Mouse (Mus musculus) kidney, postnatal 0 days (tissue): ENCODE measurements around the gene Map4k2. TPM values are rescaled to one million over a fixed set of nuclear protein-coding genes. Genes with fewer than 3 reads are reported as not detected.
A peak's percentile ranks its signal among the peaks of the same experiment; 100 is the strongest.

ENCODE experiments used
- ATAC-seq: fragments of 200-750 bp; cut with Nextera tagmentation; replicated peaks from 2 replicates; pipeline ENCODE4 v1.8.0; 2017; ENCODE audit warnings: low read depth, moderate number of reproducible peaks, moderate TSS enrichment, moderate library complexity; ENCODE audit not compliant: low FRiP score
- DNase-seq: peaks from one replicate; pipeline ENCODE4 v3.0.0-alpha.2; 2016; ENCODE audit warnings: low spot score
- H3K27ac ChIP-seq: fragments of 300-500 bp; sonication (generic); 2 replicates; pipeline ENCODE4 v1.5.1; 2014; ENCODE audit warnings: mild to moderate bottlenecking
- H3K27me3 ChIP-seq: fragments of 300-500 bp; sonication (generic); 2 replicates; pipeline ENCODE4 v1.6.1; 2014; ENCODE audit warnings: low read length, mixed read lengths; ENCODE audit not compliant: insufficient read depth
- H3K36me3 ChIP-seq: fragments of 300-500 bp; sonication (generic); 2 replicates; pipeline ENCODE4 v1.6.1; 2014; ENCODE audit warnings: low read length, mixed read lengths; ENCODE audit not compliant: insufficient read depth
- H3K4me1 ChIP-seq: fragments of 300-500 bp; sonication (generic); replicated peaks from 2 replicates; pipeline ENCODE4 v1.6.1; 2014; ENCODE audit warnings: antibody characterized with exemption, low read length, mixed read lengths; ENCODE audit not compliant: insufficient read depth
- H3K4me2 ChIP-seq: fragments of 300-500 bp; sonication (generic); 2 replicates; pipeline ENCODE4 v1.6.1; 2014; ENCODE audit warnings: mild to moderate bottlenecking, low read length, moderate library complexity, mixed read lengths
- H3K4me3 ChIP-seq: fragments of 300-500 bp; sonication (generic); replicated peaks from 2 replicates; pipeline ENCODE4 v1.5.1; 2014; ENCODE audit warnings: low read depth, low read length
- H3K9ac ChIP-seq: fragments of 300-500 bp; sonication (generic); 2 replicates; pipeline ENCODE4 v1.6.1; 2014; ENCODE audit warnings: low read depth, low read length
- H3K9me3 ChIP-seq: fragments of 300-500 bp; sonication (generic); replicated peaks from 2 replicates; pipeline ENCODE4 v1.6.1; 2016; ENCODE audit warnings: low read length, inconsistent platforms, mixed read lengths
- CTCF ChIP-seq: IDR thresholded peaks from 2 replicates; pipeline ENCODE4 v1.5.1; 2016; ENCODE audit warnings: antibody characterized with exemption, low read depth, mild to moderate bottlenecking, moderate library complexity
- WGBS: fragments of 180-500 bp; shearing (Covaris S2); extraction: QIAGEN DNeasy Blood & Tissue Kit; methylation state at CpG from one replicate; pipeline ENCODE4 v1.1.7; 2014; 5-methylcytosine and 5-hydroxymethylcytosine counted together
- polyA plus RNA-seq: library from polyadenylated mRNA; unstranded; fragments of >200 nt; fragmentation: Nextera tagmentation; extraction: Ambion mirVana; gene quantifications from 2 replicates; pipeline ENCODE4 v1.2.1, GENCODE M21; 2015

Gene Map4k2
- polyA plus RNA-seq, 1 experiment from 2014 or later = 12.2 TPM

DNA sequence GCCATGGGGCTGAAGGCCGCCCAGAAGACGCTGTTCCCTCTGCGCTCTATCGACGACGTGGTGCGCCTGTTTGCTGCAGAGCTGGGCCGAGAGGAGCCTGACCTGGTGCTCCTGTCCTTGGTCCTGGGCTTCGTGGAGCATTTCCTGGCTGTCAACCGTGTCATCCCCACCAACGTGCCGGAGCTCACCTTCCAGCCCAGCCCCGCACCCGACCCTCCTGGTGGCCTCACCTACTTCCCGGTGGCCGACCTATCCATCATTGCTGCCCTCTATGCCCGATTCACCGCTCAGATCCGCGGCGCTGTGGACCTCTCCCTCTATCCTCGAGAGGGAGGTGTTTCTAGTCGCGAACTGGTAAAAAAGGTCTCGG, 5.5 kb upstream of the Map4k2 start:
- no peak; the same call in 1 of the 2 replicates for ATAC-seq

DNA sequence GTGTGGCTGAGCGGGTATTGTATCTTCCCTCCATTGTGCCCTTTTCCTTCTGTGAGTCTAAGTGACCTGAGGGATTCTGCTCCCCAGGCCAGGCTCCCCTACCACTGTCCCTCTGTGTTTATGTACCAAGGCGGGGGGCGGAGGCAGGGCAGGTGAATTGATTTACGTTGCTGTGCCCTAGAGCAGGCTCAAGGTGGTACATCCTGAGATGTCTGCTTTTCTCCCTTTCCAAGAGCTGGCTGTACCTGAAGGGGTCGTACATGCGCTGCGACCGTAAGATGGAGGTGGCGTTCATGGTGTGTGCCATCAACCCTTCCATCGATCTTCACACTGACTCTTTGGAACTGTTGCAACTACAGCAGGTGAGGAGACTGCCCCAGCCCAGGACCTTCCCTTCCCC, 4.0 kb upstream of the Map4k2 start:
- Histone ChIP-seq H3K9me3 (no peaks in the 10 kb centered on the region), H3K4me1 (peaks cover 33% of the 10 kb centered on the region), H3K9ac (peak overlapping the region; percentile 70; the same call in 1 of the 2 replicates), H3K27ac (no peak overlapping the region), H3K36me3 (peaks cover 10% of the 10 kb centered on the region; the same call in 1 of the 2 replicates), H3K4me3 (no peak overlapping the region), H3K4me2 (peak overlapping the region; percentile 74), H3K27me3 (no peaks in the 10 kb centered on the region)
- ATAC-seq (no peak), DNase-seq (no peak)
- TF ChIP-seq CTCF = no peak
- 90% methylated on average over 10 of the region's 10 CpGs for WGBS

More for the DNA sequence above, 5.5 kb upstream of the Map4k2 start:
- under 1% methylated on average over 23 of the region's 25 CpGs for WGBS
- peak; percentile 30 for DNase-seq
- Histone ChIP-seq H3K4me1 (peaks cover 29% of the 10 kb centered on the region), H3K9ac (peak overlapping the region; percentile 70), H3K27ac (peak overlapping the region; percentile 54; the same call in 1 of the 2 replicates), H3K27me3 (no peaks in the 10 kb centered on the region), H3K4me3 (peak overlapping the region; percentile 63), H3K4me2 (peak overlapping the region; percentile 74), H3K9me3 (no peaks in the 10 kb centered on the region), H3K36me3 (peaks cover 10% of the 10 kb centered on the region; the same call in 1 of the 2 replicates)
- TF ChIP-seq CTCF = no peak

DNA sequence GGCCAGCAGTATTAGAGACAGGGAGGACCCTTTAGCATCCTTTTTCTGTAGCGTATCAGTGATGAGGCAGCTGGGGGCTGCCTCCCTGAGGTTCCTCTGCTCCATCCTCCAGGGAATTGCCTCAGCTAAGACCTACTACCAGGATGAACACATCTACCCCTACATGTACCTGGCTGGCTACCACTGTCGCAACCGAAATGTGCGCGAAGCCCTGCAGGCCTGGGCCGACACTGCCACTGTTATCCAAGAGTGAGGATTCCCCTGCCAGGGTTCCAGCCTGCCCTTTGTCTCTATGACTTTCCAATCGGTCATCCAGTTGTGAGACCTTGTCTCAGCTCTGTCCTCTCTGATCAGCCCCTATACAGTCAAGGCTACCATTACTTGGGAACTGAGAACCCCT, 2.8 kb upstream of the Map4k2 start:
- DNase-seq (no peak), ATAC-seq (no peak)
- no peak for TF ChIP-seq CTCF
- Histone ChIP-seq H3K9ac (no peak overlapping the region), H3K4me2 (no peak overlapping the region), H3K9me3 (no peaks in the 10 kb centered on the region), H3K4me1 (peaks cover 34% of the 10 kb centered on the region), H3K4me3 (no peak overlapping the region), H3K27ac (no peak overlapping the region), H3K27me3 (no peaks in the 10 kb centered on the region), H3K36me3 (peaks cover 10% of the 10 kb centered on the region; the same call in 1 of the 2 replicates)
- over 99% methylated on average over 7 of the region's 7 CpGs for WGBS

DNA sequence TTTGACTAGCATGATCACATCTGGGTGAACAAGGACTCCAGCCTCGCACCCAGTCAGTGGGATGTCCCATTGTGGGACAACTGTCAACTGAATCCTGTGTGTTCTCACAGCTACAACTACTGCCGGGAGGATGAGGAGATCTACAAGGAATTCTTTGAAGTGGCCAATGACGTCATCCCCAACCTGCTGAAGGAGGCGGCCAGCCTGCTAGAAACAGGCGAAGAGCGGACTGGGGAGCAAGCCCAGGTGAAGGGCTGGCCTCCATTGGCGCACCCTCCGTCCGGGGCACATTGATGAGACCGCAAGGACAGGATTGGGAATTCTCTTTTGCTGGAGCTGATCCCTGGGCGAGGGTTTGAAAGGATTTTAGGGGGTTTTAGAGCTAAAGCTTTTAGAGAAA, 2.2 kb upstream of the Map4k2 start:
- 88% methylated on average over 11 of the region's 11 CpGs for WGBS
- Histone ChIP-seq H3K27me3 (no peaks in the 10 kb centered on the region), H3K4me1 (peaks cover 34% of the 10 kb centered on the region), H3K4me2 (no peak overlapping the region), H3K9me3 (no peaks in the 10 kb centered on the region), H3K4me3 (no peak overlapping the region), H3K27ac (no peak overlapping the region), H3K36me3 (peaks cover 10% of the 10 kb centered on the region; the same call in 1 of the 2 replicates), H3K9ac (no peak overlapping the region)
- no peak for ATAC-seq
- no peak for TF ChIP-seq CTCF
- no peak for DNase-seq

DNA sequence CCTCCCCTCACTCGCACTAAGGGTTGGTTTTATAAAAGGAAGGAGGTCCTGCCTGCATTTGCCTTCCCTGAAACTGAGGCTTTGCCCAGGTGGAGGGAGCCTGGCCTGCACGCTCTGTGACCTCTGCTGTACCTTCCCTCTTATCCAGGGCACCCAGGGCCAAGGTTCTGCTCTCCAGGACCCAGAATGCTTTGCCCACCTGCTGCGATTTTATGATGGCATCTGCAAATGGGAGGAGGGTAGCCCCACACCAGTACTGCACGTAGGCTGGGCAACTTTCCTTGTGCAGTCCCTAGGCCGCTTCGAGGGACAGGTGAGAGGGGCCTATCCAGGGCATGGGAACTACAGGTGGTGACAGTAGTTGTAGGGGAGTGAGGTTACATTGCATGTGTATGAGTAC, 1.7 kb upstream of the Map4k2 start:
- no peak for ATAC-seq
- no peak for DNase-seq
- H3K9ac ChIP-seq = no peak overlapping the region
- peaks cover 10% of the 10 kb centered on the region; the same call in 1 of the 2 replicates for H3K36me3 ChIP-seq
- H3K27me3 ChIP-seq = no peaks in the 10 kb centered on the region
- H3K9me3 ChIP-seq = no peaks in the 10 kb centered on the region
- H3K4me2 ChIP-seq = no peak overlapping the region
- WGBS = 93% methylated on average over 6 of the region's 6 CpGs
- H3K27ac ChIP-seq = no peak overlapping the region; the same call in 1 of the 2 replicates
- TF ChIP-seq CTCF = no peak
- no peak overlapping the region for H3K4me3 ChIP-seq
- H3K4me1 ChIP-seq = peaks cover 33% of the 10 kb centered on the region

DNA sequence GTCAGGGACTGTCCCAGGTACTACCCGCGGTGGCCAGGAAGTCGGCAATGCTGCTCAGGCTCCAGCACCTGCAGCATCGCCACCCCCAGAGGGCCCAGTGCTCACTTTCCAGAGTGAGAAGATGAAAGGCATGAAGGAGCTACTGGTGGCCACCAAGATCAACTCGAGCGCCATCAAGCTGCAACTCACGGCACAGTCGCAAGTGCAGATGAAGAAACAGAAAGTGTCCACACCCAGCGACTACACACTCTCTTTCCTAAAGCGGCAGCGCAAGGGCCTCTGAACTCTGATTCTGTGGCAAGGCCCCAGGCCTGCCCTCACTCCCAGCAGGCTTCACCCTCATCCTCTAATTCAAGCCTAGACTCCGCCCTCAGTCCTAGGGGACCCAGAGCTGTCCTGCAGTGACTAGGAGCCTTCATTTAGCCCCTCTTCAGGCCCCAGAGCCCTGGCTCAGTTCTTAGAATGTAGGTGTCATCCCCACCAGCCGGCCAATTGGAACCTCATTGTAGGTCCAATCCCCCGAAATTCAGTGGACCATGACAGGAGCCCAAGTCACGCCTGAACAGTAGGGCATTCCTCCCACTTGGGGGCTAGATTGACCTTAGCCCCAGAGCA, 938 bp upstream of the Map4k2 start:
- peak; percentile 45 for DNase-seq
- Histone ChIP-seq H3K4me3 (0 out of 2 replicates have a peak overlapping the region, but pooled peaks have one; percentile 74), H3K27ac (peak overlapping the region; percentile 83), H3K36me3 (peaks cover 11% of the 10 kb centered on the region; the same call in 1 of the 2 replicates), H3K4me1 (peaks cover 30% of the 10 kb centered on the region), H3K9me3 (no peaks in the 10 kb centered on the region), H3K27me3 (no peaks in the 10 kb centered on the region), H3K9ac (0 out of 2 replicates have a peak overlapping the region, but pooled peaks have one; percentile 29), H3K4me2 (peak overlapping the region; percentile 97)
- peak; percentile 27; the same call in 1 of the 2 replicates for ATAC-seq
- TF ChIP-seq CTCF = peak; percentile 40; the same call in 1 of the 2 replicates
- 43% methylated on average over 15 of the region's 15 CpGs for WGBS
